Mouse (Mus musculus) forebrain, embryonic 10.5 days (tissue): ENCODE measurements around the gene Npvf. TPM values are rescaled to one million over a fixed set of nuclear protein-coding genes. Genes with fewer than 3 reads are reported as not detected.
A peak's percentile ranks its signal among the peaks of the same experiment; 100 is the strongest.

ENCODE experiments used
- DNase-seq: peaks from one replicate; pipeline ENCODE4 v3.0.0-alpha.2; 2017; ENCODE audit warnings: low spot score; ENCODE audit errors: extremely low spot score
- H3K27ac ChIP-seq: fragments of 300-500 bp; sonication (generic); 2 replicates; pipeline ENCODE4 v1.5.1; 2016; ENCODE audit warnings: mild to moderate bottlenecking
- H3K27me3 ChIP-seq: fragments of 300-500 bp; sonication (generic); 2 replicates; pipeline ENCODE4 v1.6.1; 2016; ENCODE audit warnings: mild to moderate bottlenecking; ENCODE audit not compliant: poor library complexity, severe bottlenecking
- H3K36me3 ChIP-seq: fragments of 300-500 bp; sonication (generic); replicated peaks from 2 replicates; pipeline ENCODE4 v1.6.1; 2016; ENCODE audit warnings: mild to moderate bottlenecking, moderate library complexity
- H3K4me1 ChIP-seq: fragments of 300-500 bp; sonication (generic); 2 replicates; pipeline ENCODE4 v1.6.1; 2016
- H3K4me3 ChIP-seq: fragments of 300-500 bp; sonication (generic); 2 replicates; pipeline ENCODE4 v1.5.1; 2016; ENCODE audit warnings: mild to moderate bottlenecking, moderate library complexity
- H3K9me3 ChIP-seq: fragments of 300-500 bp; sonication (generic); 2 replicates; pipeline ENCODE4 v1.6.1; 2016; ENCODE audit warnings: mild to moderate bottlenecking, moderate library complexity
- WGBS: fragments of 180-500 bp; shearing (Covaris S2); methylation state at CpG from one replicate; pipeline ENCODE4 v1.1.7; 2016; 5-methylcytosine and 5-hydroxymethylcytosine counted together
- polyA plus RNA-seq: library from polyadenylated mRNA; unstranded; fragments of >200 nt; fragmentation: Nextera tagmentation; extraction: Ambion mirVana; gene quantifications from 2 replicates; pipeline ENCODE4 v1.2.1, GENCODE M21; 2016

Gene Npvf
- polyA plus RNA-seq, result not detected in 2 replicates

- no peak for DNase-seq
- no peak within 1 kb of the TSS for H3K4me3 ChIP-seq
- no peaks in the 10 kb centered on the region for H3K36me3 ChIP-seq
- 73% methylated on average over 4 of the region's 4 CpGs for WGBS
- no peaks in the 10 kb centered on the region; the same call in 1 of the 2 replicates for H3K4me1 ChIP-seq
- no peak within 1 kb of the TSS for H3K27ac ChIP-seq
- H3K9me3 ChIP-seq, result no peaks in the 10 kb centered on the region
- peaks cover 12% of the 10 kb centered on the region; the same call in 1 of the 2 replicates for H3K27me3 ChIP-seq
These were observed at the start of gene Npvf for GRCm38 (mm10) chr6:50654356-50654755. Gene Npvf (minus strand): TSS chr6:50654439.

DNA sequence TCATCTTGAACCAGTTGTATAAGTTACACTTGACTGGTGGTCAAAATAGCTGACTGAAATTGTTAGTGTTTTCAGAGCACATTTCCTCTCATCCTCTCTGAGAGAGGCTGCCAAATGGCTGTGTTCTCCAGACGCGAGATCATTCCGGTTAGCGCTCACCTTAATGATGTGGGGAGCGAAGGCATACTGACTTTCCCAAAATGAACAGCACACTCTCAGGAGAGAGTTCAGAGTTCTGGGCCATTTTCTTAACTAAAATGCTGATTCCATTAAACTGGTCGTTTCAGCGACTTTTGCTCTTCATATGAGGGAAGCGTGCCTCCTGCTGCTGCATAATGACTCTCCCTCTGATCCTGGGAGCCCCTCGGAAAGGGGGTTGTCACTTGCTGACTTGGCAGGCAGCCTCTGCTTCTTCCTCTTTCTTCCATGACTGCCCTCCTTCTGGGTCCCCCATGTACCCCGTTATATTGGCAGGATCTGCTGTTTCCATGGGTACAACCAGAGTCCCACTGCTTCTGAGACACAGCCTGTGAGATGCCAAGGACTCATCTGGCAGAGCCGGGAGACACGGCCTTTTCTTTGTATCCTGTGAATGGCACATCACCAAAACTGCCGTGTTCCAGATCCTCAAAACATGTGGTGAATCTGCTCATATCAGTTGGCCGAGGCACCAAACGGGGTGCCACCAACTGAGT is 35.0 kb upstream of the Npvf start:
- 74% methylated on average over 15 of the region's 15 CpGs for WGBS
- no peak for DNase-seq
- Histone ChIP-seq H3K9me3 (no peaks in the 10 kb centered on the region), H3K4me1 (no peaks in the 10 kb centered on the region), H3K27ac (no peak overlapping the region), H3K27me3 (peaks cover 10% of the 10 kb centered on the region; the same call in 1 of the 2 replicates), H3K36me3 (no peaks in the 10 kb centered on the region), H3K4me3 (no peak overlapping the region)

DNA sequence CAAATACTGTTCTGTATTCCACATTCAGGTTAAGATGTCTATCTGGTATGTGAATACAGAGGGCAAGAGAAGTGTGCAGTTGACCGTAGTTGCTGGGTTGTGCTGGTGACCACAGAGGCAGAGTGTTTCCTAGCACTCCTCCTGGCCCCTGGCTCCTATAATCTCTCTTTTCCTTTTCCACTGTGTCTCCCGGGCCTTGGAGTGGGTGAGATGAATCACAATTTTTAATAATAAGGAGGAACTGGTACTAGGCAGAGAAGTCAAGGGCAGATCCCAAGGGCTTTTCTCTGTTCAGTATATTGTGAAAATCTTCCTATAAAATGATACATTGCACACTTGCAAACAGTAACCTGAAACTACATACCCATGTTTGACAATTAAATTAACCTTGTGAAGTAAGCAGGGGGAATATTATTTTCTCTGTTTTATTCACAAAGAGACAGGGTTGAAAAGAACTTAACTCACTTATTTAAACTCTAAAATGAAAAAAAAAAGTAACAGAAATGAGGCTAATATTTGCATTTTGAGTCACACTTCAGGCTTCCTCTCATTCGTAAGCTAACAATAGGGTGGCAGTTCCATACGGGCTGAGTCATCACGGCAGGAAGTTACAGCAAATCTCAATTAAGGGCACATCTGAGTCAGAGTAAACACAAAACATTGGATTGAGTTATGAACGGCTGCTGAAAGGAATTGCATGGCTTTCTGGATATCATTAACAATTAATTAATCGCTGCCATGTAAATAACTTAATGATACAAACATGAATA is 30.6 kb upstream of the Npvf start:
- Histone ChIP-seq H3K4me1 (peaks cover 20% of the 10 kb centered on the region), H3K27ac (no peak overlapping the region), H3K4me3 (no peak overlapping the region), H3K36me3 (no peaks in the 10 kb centered on the region), H3K27me3 (peaks cover 54% of the 10 kb centered on the region), H3K9me3 (no peaks in the 10 kb centered on the region)
- 76% methylated on average over 7 of the region's 7 CpGs for WGBS
- no peak for DNase-seq

GRCm38 (mm10) chr6:50681491-50681890 is 27.3 kb upstream of the Npvf start:
- Histone ChIP-seq H3K4me1 (peaks cover 20% of the 10 kb centered on the region), H3K36me3 (no peaks in the 10 kb centered on the region), H3K27ac (no peak overlapping the region), H3K9me3 (no peaks in the 10 kb centered on the region), H3K27me3 (peaks cover 57% of the 10 kb centered on the region), H3K4me3 (no peak overlapping the region)
- no peak for DNase-seq
- 16% methylated on average over 5 of the region's 5 CpGs for WGBS

DNA sequence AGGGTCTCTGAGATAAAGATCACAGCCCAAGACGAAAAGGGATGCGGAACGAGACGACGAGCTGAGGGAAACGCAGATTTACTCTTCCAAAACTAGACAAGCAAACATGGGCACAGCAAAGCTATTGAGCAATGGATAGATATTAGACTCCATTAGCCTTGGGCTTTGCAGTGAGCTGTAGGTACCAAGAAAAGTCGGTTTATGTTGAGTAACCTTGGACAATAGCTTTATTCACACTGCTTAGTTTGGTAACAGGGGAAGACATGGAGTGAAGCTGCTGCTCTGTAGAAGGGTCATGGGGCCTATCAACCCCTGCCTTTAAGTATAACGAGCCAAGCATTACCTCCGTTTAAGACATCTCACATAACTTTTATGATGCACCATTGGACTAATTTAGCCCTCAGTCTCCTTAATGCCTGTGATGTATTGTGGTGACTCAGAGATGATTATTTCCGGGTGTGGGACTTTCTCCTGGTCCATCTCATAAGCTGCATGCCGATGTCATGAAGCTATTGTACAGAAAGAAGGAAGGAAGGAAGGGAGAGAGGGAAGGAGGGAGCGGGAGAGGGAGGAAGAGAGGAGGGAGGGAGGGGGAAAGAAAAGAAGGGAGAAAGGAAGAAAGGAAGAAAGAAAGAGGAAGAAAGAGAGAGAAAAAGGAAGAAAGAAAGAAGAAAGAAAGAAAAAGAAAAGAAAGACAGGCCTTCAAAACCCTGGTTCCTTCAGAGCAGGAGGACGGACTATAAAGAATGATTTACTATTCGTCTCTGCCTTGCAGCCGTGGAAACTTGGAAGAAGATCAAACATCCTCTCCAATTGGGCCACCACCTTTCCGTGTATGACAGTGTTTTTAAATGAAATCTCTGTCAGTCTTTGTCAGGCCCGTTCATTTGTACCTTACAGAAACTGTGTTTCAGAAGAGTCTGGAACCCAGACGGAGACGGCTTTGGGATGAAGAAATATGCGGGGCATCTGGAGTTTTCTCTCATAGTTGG is 26.3 kb upstream of the Npvf start:
- no peak overlapping the region for H3K27ac ChIP-seq
- H3K9me3 ChIP-seq, result no peaks in the 10 kb centered on the region
- peaks cover 20% of the 10 kb centered on the region for H3K4me1 ChIP-seq
- H3K36me3 ChIP-seq, result no peaks in the 10 kb centered on the region
- H3K4me3 ChIP-seq, result no peak overlapping the region
- peaks cover 57% of the 10 kb centered on the region for H3K27me3 ChIP-seq
- 63% methylated on average over 20 of the region's 20 CpGs for WGBS
- DNase-seq, result no peak

DNA sequence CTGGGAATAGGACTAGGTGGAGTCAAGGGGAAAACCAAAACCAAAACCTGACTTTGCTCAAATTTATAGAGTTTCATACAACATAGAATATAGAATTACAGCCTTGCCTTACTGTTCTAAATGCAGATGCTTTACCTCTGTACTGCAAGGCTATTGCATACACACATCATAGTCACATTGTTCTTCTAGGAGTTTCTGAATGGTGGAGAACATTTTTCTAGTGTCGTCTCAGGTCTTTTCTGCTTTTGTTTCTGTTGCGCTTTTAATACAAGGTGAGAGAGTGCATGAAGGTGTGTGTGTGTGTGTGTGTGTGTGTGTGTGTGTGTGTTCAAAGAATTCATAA is 25.2 kb upstream of the Npvf start:
- Histone ChIP-seq H3K27ac (no peak overlapping the region), H3K9me3 (no peaks in the 10 kb centered on the region), H3K4me3 (no peak overlapping the region), H3K36me3 (no peaks in the 10 kb centered on the region), H3K27me3 (peaks cover 55% of the 10 kb centered on the region), H3K4me1 (peaks cover 20% of the 10 kb centered on the region)
- WGBS, result 85% methylated on average over 2 of the region's 2 CpGs
- DNase-seq, result no peak

GRCm38 (mm10) chr6:50678826-50679485 is 24.7 kb upstream of the Npvf start:
- Histone ChIP-seq H3K27me3 (peaks cover 50% of the 10 kb centered on the region), H3K27ac (no peak overlapping the region), H3K36me3 (no peaks in the 10 kb centered on the region), H3K9me3 (no peaks in the 10 kb centered on the region), H3K4me3 (no peak overlapping the region), H3K4me1 (peaks cover 20% of the 10 kb centered on the region)
- DNase-seq, result peak; percentile 81
- 30% methylated on average over 8 of the region's 8 CpGs for WGBS

DNA sequence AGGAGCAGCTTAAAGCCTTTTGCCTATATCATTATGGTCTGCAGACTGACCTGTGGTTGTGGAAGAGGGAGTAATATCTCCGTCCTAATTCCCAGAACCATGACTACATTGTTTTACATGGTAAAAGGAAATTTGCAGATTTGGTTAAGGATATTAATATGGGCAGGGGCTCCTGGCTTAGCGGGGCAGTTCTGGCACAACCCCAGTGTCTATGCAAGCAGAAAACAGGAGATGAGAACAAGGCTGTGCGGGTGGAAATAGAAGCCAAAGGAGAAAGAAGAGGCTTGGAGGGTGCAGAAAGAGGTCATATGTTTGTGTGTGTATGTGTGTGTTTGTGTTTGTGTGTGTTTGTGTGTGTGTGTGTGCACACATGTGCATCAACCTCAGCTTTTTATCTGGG is 17.0 kb upstream of the Npvf start:
- DNase-seq, result no peak
- Histone ChIP-seq H3K4me1 (no peaks in the 10 kb centered on the region), H3K27me3 (no peaks in the 10 kb centered on the region), H3K36me3 (no peaks in the 10 kb centered on the region), H3K4me3 (no peak overlapping the region), H3K9me3 (no peaks in the 10 kb centered on the region), H3K27ac (no peak overlapping the region)
- WGBS, result 84% methylated on average over 3 of the region's 3 CpGs

GRCm38 (mm10) chr6:50666937-50667336 is 12.7 kb upstream of the Npvf start:
- WGBS, result 88% methylated on average over 5 of the region's 5 CpGs
- no peak overlapping the region for H3K4me3 ChIP-seq
- no peak overlapping the region for H3K27ac ChIP-seq
- H3K36me3 ChIP-seq, result no peaks in the 10 kb centered on the region
- no peaks in the 10 kb centered on the region for H3K4me1 ChIP-seq
- no peak for DNase-seq
- H3K9me3 ChIP-seq, result no peaks in the 10 kb centered on the region
- H3K27me3 ChIP-seq, result no peaks in the 10 kb centered on the region

DNA sequence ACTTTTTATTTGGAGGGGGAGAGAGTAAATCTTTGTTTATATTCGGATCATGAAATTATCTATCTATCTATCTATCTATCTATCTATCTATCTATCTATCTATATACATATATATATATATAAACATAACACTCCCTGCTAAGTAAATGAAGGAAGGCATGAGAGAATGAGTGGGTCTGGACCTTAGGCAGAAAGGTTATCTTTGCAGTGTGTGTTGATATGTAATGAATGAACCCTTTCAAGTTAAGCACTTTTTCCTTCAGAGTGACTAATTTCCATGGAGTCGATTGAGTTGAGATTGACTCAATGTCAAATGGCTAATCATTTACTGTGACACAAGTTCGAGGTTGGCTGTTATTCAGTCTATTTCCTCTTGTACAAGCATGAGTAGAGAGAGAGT is 10.8 kb upstream of the Npvf start:
- Histone ChIP-seq H3K9me3 (no peaks in the 10 kb centered on the region), H3K27ac (no peak overlapping the region), H3K4me1 (no peaks in the 10 kb centered on the region), H3K4me3 (no peak overlapping the region), H3K27me3 (no peaks in the 10 kb centered on the region), H3K36me3 (no peaks in the 10 kb centered on the region)
- DNase-seq, result no peak
- WGBS, result 84% methylated on average over 3 of the region's 3 CpGs

- 93% methylated on average over 3 of the region's 3 CpGs for WGBS
- DNase-seq, result no peak
- Histone ChIP-seq H3K4me1 (no peaks in the 10 kb centered on the region), H3K27me3 (no peaks in the 10 kb centered on the region), H3K36me3 (no peaks in the 10 kb centered on the region), H3K27ac (no peak overlapping the region), H3K4me3 (no peak overlapping the region), H3K9me3 (no peaks in the 10 kb centered on the region)
These were observed 10.0 kb upstream of the Npvf start for GRCm38 (mm10) chr6:50664193-50664592.

DNA sequence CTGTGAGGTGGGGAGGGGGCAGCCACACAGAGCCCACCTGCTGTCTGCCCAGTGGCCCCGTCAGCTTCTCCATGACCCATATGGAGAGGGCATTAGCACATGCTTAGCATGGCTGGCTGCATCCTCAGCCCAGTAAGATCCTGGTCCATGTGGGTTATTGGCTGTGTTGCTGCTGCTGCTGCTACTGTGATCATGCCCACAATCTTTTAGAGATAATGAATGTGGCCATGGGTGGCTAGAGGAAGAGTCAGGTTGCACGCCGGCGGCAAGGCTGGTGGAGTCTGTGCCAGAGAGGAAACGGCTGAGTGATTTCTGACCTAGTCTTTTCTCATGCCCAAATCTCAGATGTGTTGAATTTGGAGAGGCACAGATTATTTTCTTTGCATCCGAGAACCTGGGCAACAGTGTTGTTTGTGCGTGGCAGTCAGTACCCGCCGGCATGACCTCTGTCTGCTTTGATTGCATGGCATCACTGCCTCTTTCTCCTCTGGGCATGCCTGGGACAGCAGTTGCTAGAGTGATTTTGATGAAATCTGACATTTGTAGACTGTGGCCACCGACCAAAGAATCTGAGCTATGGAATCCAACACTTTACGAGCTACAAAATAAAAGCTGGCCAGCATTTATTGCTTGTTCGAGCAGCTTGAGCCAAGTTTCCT is 8.8 kb upstream of the Npvf start:
- 87% methylated on average over 12 of the region's 12 CpGs for WGBS
- Histone ChIP-seq H3K27me3 (no peaks in the 10 kb centered on the region), H3K27ac (no peak overlapping the region), H3K4me1 (no peaks in the 10 kb centered on the region), H3K9me3 (no peaks in the 10 kb centered on the region), H3K36me3 (no peaks in the 10 kb centered on the region), H3K4me3 (no peak overlapping the region)
- no peak for DNase-seq
